Mouse (Mus musculus): Measurements from ENCODE around the gene Pibf1.

The Pibf1 gene

GRCm38 (mm10) chr14:99099267-99099966, at the start of gene Pibf1, which contains the start of gene Dis3:
Gene Pibf1, plus strand, starts transcription at chr14:99099424.
Gene Dis3, minus strand, starts transcription at chr14:99099770.
- peak; percentile 99 for DNase-seq

- peak; percentile 41 for DNase-seq
These were observed 40.2 kb upstream of the Pibf1 start for GRCm38 (mm10) chr14:99058959-99059586.

GRCm38 (mm10) chr14:99060616-99061015, 38.6 kb upstream of the Pibf1 start:
- peak; percentile 11 for DNase-seq

GRCm38 (mm10) chr14:99063091-99063490, 36.1 kb upstream of the Pibf1 start:
- no peak for DNase-seq

- no peak for DNase-seq
These were observed 28.1 kb upstream of the Pibf1 start for GRCm38 (mm10) chr14:99071146-99071545.

- no peak for DNase-seq
These were observed 10.3 kb upstream of the Pibf1 start for GRCm38 (mm10) chr14:99088947-99089346.

GRCm38 (mm10) chr14:99099967-99100587, 853 bp downstream of the Pibf1 start:
- DNase-seq: peak; percentile 40

- no peak for DNase-seq
These were observed 3.8 kb downstream of the Pibf1 start for GRCm38 (mm10) chr14:99103050-99103449.

GRCm38 (mm10) chr14:99104542-99105123, 5.4 kb downstream of the Pibf1 start:
- no peak for DNase-seq

- DNase-seq: no peak
These were observed 7.4 kb downstream of the Pibf1 start for GRCm38 (mm10) chr14:99106671-99107070.

- DNase-seq: no peak
These were observed 8.5 kb downstream of the Pibf1 start for GRCm38 (mm10) chr14:99107631-99108187.

- no peak for DNase-seq
These were observed 9.5 kb downstream of the Pibf1 start for GRCm38 (mm10) chr14:99108762-99109161.

- DNase-seq: no peak
These were observed 18.4 kb downstream of the Pibf1 start for GRCm38 (mm10) chr14:99117576-99117975.

- no peak for DNase-seq
These were observed 22.5 kb downstream of the Pibf1 start for GRCm38 (mm10) chr14:99121584-99122339.

- no peak for DNase-seq
These were observed 24.9 kb downstream of the Pibf1 start for GRCm38 (mm10) chr14:99124076-99124475.

- no peak for DNase-seq
These were observed 27.5 kb downstream of the Pibf1 start for GRCm38 (mm10) chr14:99126713-99127112.

- DNase-seq: no peak
These were observed 28.3 kb downstream of the Pibf1 start for GRCm38 (mm10) chr14:99127509-99127908.

- no peak for DNase-seq
These were observed 29.8 kb downstream of the Pibf1 start for GRCm38 (mm10) chr14:99129050-99129449.

GRCm38 (mm10) chr14:99134048-99134447, 34.8 kb downstream of the Pibf1 start:
- no peak for DNase-seq

GRCm38 (mm10) chr14:99135761-99136160, 36.5 kb downstream of the Pibf1 start:
- DNase-seq: no peak

- no peak for DNase-seq
These were observed 37.1 kb downstream of the Pibf1 start for GRCm38 (mm10) chr14:99136297-99136696.

- DNase-seq: no peak
These were observed 40.8 kb downstream of the Pibf1 start for GRCm38 (mm10) chr14:99140036-99140435.
